Mouse (Mus musculus): Measurements from ENCODE around the gene Dnmt3a. TPM values are rescaled to one million over a fixed set of nuclear protein-coding genes. Genes with fewer than 3 reads are reported as not detected.

Dnmt3a gene
- total and polyA plus RNA-seq, 3 experiments: 13.6 to 56.0 (median 50.9) TPM

DNA sequence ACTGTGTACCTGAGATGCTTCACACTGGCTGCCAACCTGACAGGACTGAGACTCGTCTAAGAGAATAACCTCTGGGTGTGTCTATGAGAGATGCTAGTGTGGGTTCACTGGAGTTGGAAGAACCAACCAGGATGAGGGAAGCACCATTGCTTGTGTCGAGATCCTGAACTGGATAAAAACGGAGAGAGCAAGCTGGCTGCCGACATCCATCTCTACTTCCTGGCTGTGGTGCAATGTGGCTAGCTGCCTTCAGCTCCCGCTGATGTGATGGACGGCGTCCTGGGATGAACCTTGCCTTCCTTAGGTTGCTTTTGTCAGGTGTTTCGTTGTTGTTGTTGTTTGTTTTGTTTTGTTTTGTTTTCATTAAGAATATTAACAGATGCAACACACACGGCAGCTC, 52.0 kb downstream of the Dnmt3a start:
- no peaks in the 10 kb centered on the region for H3K79me2 ChIP-seq (replicated peaks; ENCODE audit: control insufficient read depth, insufficient read depth, low read length)
- TF ChIP-seq POLR2A (IDR thresholded peaks at IDR 0.05; ENCODE audit: insufficient read depth, low read depth, low read length) (no peak), CTCF (IDR thresholded peaks at IDR 0.05) (no peak), EP300 (IDR thresholded peaks at IDR 0.05; ENCODE audit: insufficient read depth, low read depth, low read length) (no peak)
- WGBS: 42% methylated on average over 9 of the region's 9 CpGs
- no peaks in the 10 kb centered on the region for H3K27me3 ChIP-seq (ENCODE audit: control insufficient read depth, insufficient read depth, low read length)
- H3K9ac ChIP-seq (ENCODE audit: low read depth, low read length): no peak overlapping the region
- H3K4me1 ChIP-seq (ENCODE audit: control insufficient read depth, insufficient read depth, low read length): peaks cover 30% of the 10 kb centered on the region
- intact Hi-C loops (cut with DNase I): no loop called here
- peaks cover 13% of the 10 kb centered on the region for H3K36me3 ChIP-seq (ENCODE audit: control insufficient read depth, insufficient read depth, low read length)
- H3K27ac ChIP-seq: peak overlapping the region; percentile 96; the same call in 1 of the 2 replicates
- DNase-seq: no peak
- no peak overlapping the region for H3K4me3 ChIP-seq

DNA sequence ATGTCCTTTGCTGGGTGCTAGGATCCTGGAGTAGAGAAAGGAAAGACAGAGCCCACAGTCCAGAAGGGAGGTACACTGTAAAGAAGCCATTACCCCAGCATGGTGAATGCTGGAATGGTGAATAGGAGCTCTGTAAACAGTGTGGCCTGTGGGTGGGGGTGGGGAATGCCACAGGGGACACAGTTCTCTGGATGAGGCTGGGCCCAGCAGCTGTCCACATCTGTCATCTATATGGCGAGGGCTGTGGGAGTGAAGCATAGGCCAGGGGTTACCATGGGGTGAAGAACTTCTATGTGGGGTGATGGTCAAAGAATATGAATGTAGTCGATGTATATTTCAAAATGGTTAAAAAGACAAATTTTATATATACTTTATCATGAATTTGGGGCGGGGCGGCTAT, 52.9 kb downstream of the Dnmt3a start:
- intact Hi-C loops (cut with DNase I): no loop called here
- Histone ChIP-seq H3K4me1 (ENCODE audit: control insufficient read depth, insufficient read depth, low read length) (peaks cover 30% of the 10 kb centered on the region), H3K9ac (ENCODE audit: low read depth, low read length) (no peak overlapping the region), H3K27me3 (ENCODE audit: control insufficient read depth, insufficient read depth, low read length) (no peaks in the 10 kb centered on the region), H3K79me2 (replicated peaks; ENCODE audit: control insufficient read depth, insufficient read depth, low read length) (no peaks in the 10 kb centered on the region), H3K4me3 (no peak overlapping the region), H3K27ac (no peak overlapping the region; the same call in 1 of the 2 replicates), H3K36me3 (ENCODE audit: control insufficient read depth, insufficient read depth, low read length) (peaks cover 13% of the 10 kb centered on the region)
- 94% methylated on average over 4 of the region's 4 CpGs for WGBS
- no peak for DNase-seq
- TF ChIP-seq EP300 (IDR thresholded peaks at IDR 0.05; ENCODE audit: insufficient read depth, low read depth, low read length) (no peak), CTCF (IDR thresholded peaks at IDR 0.05) (no peak), POLR2A (IDR thresholded peaks at IDR 0.05; ENCODE audit: insufficient read depth, low read depth, low read length) (no peak)

DNA sequence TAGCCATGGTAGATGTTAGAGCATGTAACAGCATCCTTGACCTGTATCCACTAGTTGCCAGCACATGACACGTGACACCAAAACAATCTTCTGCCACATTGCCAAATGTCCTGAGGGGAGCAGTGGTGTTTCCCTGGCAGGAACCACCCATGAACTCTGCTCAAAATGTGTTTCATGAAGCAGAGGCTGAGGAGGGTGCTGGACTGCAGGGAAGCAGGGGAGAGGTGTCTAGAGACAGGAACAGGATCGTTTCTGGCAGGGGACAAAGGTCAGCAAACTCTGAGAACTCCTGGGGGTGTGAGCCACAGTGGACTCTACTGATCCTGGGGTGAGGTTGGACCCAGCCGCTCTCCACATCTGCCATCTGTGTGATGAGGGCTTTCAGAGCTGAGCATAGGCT, 53.7 kb downstream of the Dnmt3a start:
- H3K27ac ChIP-seq: no peak overlapping the region
- peaks cover 30% of the 10 kb centered on the region for H3K4me1 ChIP-seq (ENCODE audit: control insufficient read depth, insufficient read depth, low read length)
- 60% methylated on average over 3 of the region's 3 CpGs for WGBS
- no peak for DNase-seq
- no peak overlapping the region for H3K9ac ChIP-seq (ENCODE audit: low read depth, low read length)
- peaks cover 13% of the 10 kb centered on the region for H3K36me3 ChIP-seq (ENCODE audit: control insufficient read depth, insufficient read depth, low read length)
- intact Hi-C loops (cut with DNase I): no loop called here
- no peak overlapping the region for H3K4me3 ChIP-seq
- no peaks in the 10 kb centered on the region for H3K27me3 ChIP-seq (ENCODE audit: control insufficient read depth, insufficient read depth, low read length)
- H3K79me2 ChIP-seq (replicated peaks; ENCODE audit: control insufficient read depth, insufficient read depth, low read length): no peaks in the 10 kb centered on the region
- TF ChIP-seq CTCF (IDR thresholded peaks at IDR 0.05): no peak
- TF ChIP-seq POLR2A (IDR thresholded peaks at IDR 0.05; ENCODE audit: insufficient read depth, low read depth, low read length): no peak
- TF ChIP-seq EP300 (IDR thresholded peaks at IDR 0.05; ENCODE audit: insufficient read depth, low read depth, low read length): no peak

DNA sequence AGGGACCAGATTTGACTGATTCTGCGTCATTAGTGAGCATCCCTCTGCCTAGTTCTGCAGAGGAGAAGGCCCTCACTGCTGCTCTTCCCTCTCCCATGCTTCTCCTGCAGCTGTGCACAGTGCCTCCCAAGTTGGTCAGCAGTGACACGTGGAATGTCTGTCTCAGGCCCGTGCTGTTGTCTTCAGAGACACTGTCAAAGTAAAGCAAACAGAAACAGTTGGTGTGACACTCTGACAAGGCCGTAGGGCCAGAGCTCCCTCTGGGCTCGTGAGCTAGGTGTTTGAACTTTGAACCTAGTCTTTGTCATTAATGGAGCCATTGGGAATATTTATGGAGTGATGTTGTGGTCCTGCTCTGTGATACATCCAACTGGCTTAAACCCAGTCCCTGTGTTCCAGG, 54.2 kb downstream of the Dnmt3a start:
- Histone ChIP-seq H3K79me2 (replicated peaks; ENCODE audit: control insufficient read depth, insufficient read depth, low read length) (no peaks in the 10 kb centered on the region), H3K27ac (no peak overlapping the region), H3K4me3 (no peak overlapping the region), H3K9ac (ENCODE audit: low read depth, low read length) (no peak overlapping the region), H3K27me3 (ENCODE audit: control insufficient read depth, insufficient read depth, low read length) (no peaks in the 10 kb centered on the region), H3K36me3 (ENCODE audit: control insufficient read depth, insufficient read depth, low read length) (peaks cover 12% of the 10 kb centered on the region), H3K4me1 (ENCODE audit: control insufficient read depth, insufficient read depth, low read length) (peaks cover 29% of the 10 kb centered on the region)
- WGBS: 63% methylated on average over 5 of the region's 5 CpGs
- DNase-seq: no peak
- TF ChIP-seq POLR2A (IDR thresholded peaks at IDR 0.05; ENCODE audit: insufficient read depth, low read depth, low read length): no peak
- TF ChIP-seq EP300 (IDR thresholded peaks at IDR 0.05; ENCODE audit: insufficient read depth, low read depth, low read length): no peak
- TF ChIP-seq CTCF (IDR thresholded peaks at IDR 0.05): no peak
- intact Hi-C loops (cut with DNase I): loop anchor here (10.0 kb wide), 1 partner anchor 165 kb away; no protein-coding TSS in a partner anchor

DNA sequence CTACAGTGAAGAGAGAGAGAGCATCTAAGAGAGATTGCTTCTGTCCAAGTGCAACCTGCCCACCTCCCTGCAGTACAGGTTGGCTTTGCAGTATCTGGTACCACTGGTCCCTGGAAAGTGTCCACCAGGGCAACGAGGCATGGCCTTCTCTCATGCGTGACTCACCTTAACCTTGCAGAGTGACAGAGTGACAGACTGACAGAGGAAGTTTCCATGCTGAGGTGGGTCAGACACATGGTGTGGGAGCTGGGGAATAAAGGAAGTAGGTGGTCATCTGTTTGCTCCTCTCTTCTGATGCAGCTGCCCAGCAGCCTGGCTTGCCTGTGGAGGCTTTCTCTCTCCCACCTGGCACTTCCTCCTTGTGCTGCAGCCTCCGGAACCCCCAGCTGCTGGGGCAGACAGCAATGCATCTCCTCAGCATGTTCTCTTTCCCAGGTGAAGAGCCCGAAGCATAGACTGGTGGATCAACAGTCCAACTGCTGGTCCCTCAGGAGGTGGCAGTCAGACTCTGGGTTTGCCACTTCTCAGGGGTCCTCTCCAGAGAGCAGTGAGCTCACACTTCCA, 55.9 kb downstream of the Dnmt3a start:
- TF ChIP-seq EP300 (IDR thresholded peaks at IDR 0.05; ENCODE audit: insufficient read depth, low read depth, low read length): no peak
- no peak for TF ChIP-seq CTCF (IDR thresholded peaks at IDR 0.05)
- TF ChIP-seq POLR2A (IDR thresholded peaks at IDR 0.05; ENCODE audit: insufficient read depth, low read depth, low read length): no peak
- H3K9ac ChIP-seq (ENCODE audit: low read depth, low read length): no peak overlapping the region
- H3K79me2 ChIP-seq (replicated peaks; ENCODE audit: control insufficient read depth, insufficient read depth, low read length): no peaks in the 10 kb centered on the region; the same call in 1 of the 2 replicates
- no peak overlapping the region for H3K4me3 ChIP-seq
- H3K36me3 ChIP-seq (ENCODE audit: control insufficient read depth, insufficient read depth, low read length): peaks cover 9% of the 10 kb centered on the region; the same call in 1 of the 2 replicates
- no peaks in the 10 kb centered on the region for H3K27me3 ChIP-seq (ENCODE audit: control insufficient read depth, insufficient read depth, low read length)
- H3K4me1 ChIP-seq (ENCODE audit: control insufficient read depth, insufficient read depth, low read length): peaks cover 19% of the 10 kb centered on the region
- intact Hi-C loops (cut with DNase I): loop anchor here (10.0 kb wide), 1 partner anchor 167 kb away; no protein-coding TSS in a partner anchor
- no peak overlapping the region for H3K27ac ChIP-seq
- WGBS: 69% methylated on average over 4 of the region's 4 CpGs
- no peak for DNase-seq

DNA sequence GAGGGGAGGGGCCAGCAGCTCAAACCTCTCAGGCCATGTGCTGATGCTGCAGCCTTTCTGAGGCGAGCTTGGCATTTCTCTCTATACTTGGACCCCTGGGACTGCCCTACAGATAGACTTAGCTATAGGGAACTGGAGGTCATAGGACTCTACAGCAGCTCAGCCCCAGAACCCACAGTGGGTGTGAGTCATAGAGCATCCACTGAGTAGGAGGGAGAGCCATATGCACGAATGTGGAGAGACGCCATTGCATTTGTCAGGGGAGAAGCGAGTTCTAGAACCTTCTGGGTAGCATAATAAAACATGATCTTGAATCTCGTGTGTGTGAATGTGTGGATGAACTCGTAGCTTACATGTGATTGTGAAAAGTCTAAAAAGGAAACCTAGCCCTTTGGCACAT, 56.4 kb downstream of the Dnmt3a start:
- DNase-seq: no peak
- Histone ChIP-seq H3K36me3 (ENCODE audit: control insufficient read depth, insufficient read depth, low read length) (peaks cover 5% of the 10 kb centered on the region; the same call in 1 of the 2 replicates), H3K27me3 (ENCODE audit: control insufficient read depth, insufficient read depth, low read length) (no peaks in the 10 kb centered on the region), H3K4me3 (no peak overlapping the region), H3K9ac (ENCODE audit: low read depth, low read length) (no peak overlapping the region), H3K4me1 (ENCODE audit: control insufficient read depth, insufficient read depth, low read length) (peaks cover 18% of the 10 kb centered on the region), H3K79me2 (replicated peaks; ENCODE audit: control insufficient read depth, insufficient read depth, low read length) (no peaks in the 10 kb centered on the region; the same call in 1 of the 2 replicates), H3K27ac (no peak overlapping the region)
- WGBS: 75% methylated on average over 6 of the region's 6 CpGs
- TF ChIP-seq EP300 (IDR thresholded peaks at IDR 0.05; ENCODE audit: insufficient read depth, low read depth, low read length) (no peak), POLR2A (IDR thresholded peaks at IDR 0.05; ENCODE audit: insufficient read depth, low read depth, low read length) (no peak)
- intact Hi-C loops (cut with DNase I): loop anchor here (10.0 kb wide), 1 partner anchor 167 kb away; no protein-coding TSS in a partner anchor
